Mouse (Mus musculus) megakaryocyte, adult 5-6 weeks (primary cell): ENCODE results near the gene Prkd1. TPM values are rescaled to one million over a fixed set of nuclear protein-coding genes. Genes with fewer than 3 reads are reported as not detected.

Experiments
- ATAC-seq: 2 replicates; pipeline ENCODE4 v1.8.0; 2016; ENCODE audit warnings: mild to moderate bottlenecking, inconsistent platforms; ENCODE audit not compliant: poor library complexity, severe bottlenecking
- total RNA-seq, 2 experiments: library from RNA; stranded (forward) in 1 of 2; stranded (reverse) in 1 of 2; fragments of 153-499, 151-499 nt in 1 of 2; fragments of 221-1000, 200-1000 nt in 1 of 2; gene quantifications; 2 replicates each; pipeline versions ENCODE4 v1.2.3 to v1.2.4; 2015 to 2017

The Prkd1 gene
- total RNA-seq, 2 experiments from 2014 or later, result not detected

DNA sequence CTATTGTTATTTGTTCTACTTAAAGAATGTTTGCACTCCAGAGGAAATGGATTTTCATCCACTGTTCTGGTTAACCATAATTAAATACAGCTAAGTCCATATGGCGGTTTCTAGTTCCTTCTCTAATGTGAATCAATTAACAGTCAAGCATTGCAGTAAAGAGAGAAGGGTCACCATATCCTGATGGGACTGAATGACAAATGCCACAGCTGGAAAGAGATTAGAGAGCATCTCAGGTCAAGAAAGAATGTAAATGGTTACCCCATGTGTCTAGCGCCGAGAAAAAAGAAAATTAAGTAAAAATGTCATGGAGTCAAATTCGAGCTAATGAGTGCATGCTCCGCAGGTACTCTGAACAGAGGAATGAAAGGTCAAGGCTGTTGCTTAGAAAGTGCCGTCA is 212.2 kb downstream of the Prkd1 start:
- ATAC-seq, result no peak

DNA sequence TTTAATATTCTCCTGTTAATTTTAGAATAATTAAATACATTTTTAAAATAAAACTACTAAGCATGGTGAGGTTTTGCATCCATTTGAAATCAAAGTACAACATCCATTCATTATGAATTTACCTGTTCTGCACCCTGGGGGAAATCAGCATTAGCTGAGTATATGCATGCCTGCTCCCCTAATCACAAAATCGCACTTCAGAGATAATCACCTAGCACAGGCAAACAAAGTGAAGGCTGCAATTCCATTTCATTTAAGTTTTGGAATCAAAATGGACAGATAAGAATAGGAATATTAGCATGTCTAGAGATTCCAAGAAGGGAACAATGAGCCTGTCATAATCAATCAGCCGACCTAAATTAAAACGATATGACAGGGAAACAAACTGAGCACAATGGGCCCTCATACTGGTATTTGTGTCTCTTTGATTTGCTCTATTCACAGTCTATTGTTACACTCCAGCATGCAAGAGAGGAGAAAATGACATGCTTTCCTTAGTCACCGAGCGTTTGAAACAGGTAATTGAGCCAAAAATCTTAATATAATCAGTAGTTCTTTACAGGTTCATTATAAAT is 218.7 kb downstream of the Prkd1 start:
- ATAC-seq, result no peak

DNA sequence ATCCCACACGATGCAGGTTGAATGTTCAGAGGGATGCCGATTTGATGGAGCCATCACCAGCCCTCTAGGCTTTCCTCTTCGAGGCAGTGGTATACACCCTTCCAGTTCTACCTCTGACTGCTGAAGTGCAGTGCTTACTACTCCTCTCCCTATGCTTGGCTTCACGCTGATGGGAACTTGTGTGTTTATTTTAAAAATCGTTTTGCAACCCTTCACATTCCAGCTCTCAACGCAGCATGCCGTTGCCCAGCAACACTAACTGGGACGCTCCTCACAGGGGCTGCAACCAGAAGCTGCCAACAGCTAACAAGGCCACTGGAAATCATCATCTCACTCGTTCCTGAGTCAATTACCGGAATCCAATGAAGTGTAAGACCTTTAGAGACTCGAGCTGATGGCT is 296.5 kb downstream of the Prkd1 start:
- ATAC-seq, result no peak

GRCm38 (mm10) chr12:50333182-50333581 is 315.7 kb downstream of the Prkd1 start:
- no peak for ATAC-seq

DNA sequence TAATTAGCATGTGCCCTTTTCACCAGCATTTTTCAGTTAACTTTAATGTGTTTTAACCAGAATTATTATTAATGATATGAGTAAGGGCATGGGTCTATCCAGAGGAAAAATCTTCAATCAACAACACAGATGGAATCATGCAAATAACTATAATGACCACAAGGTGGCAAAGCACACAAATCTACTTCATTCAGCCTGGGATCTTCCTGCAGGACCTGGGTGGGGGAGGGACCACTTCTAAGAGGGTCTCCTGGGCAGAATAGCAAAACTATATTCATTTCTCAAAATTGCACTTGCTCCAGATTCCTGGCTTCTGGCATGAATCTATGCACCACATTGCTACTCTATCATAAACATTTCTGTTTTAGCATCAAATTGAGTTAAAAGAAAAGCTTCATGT is 334.3 kb downstream of the Prkd1 start:
- ATAC-seq, result no peak

DNA sequence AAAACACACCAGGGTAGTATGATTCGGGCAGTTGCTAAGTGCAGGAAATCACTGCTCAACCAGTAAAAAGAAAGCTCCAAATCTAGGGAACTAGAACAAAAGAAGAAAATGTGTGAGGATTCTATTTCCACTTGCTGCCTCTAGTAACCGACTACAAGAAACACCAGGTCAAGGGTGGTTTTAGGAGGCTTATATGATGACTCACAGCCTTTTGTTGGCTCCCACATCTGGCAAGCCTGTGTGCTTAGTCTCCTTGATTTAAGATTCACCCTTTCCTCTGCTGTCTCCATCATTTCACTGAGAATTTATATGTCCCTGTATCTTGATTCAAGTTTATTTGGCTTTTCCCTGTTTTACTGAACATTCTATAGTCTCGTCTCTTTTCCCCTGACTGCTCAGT is 339.6 kb downstream of the Prkd1 start:
- ATAC-seq, result no peak

DNA sequence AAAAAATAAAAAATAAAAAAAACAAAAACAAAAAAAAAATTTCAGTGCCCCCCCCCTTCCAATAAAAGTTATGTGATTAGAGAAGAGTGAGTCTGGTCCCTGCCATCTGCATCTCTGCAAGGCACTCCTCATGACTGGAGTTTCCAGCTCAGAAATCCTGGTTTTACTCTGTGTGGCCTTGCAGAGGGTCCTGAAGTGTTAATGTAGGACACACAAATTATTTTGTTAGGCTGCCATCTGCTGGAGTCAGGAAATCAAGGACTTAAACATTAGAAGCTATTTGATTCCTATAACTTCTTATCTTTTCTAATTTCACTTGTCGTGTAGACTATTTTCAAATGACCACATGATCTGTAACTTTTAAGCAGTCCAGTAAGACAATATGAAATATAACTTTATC is 347.6 kb downstream of the Prkd1 start:
- no peak for ATAC-seq

DNA sequence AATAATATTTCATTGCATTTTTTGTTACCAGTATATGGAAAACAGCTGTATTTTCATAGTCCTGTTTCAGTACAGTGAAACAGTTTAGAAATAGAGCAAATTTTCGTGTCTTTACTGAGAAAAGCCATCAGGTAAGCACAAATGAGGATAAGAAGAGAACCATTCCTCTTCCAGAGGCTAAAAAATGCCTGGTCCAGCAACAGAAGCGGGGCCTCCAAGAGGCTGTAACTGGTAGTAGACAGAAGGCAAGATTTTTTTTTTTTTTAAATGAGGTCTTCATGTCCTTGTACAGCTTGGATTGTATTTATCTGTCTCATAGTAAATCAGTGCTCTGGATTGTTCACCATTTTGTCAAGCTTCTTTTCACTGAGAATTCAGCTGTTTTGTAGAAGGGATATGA is 352.8 kb downstream of the Prkd1 start:
- ATAC-seq, result no peak

GRCm38 (mm10) chr12:50295549-50295948 is 353.3 kb downstream of the Prkd1 start:
- ATAC-seq, result no peak

- ATAC-seq, result no peak
Measured at GRCm38 (mm10) chr12:50292834-50293233, 356.1 kb downstream of the Prkd1 start.
